Mouse (Mus musculus): ENCODE results near the gene Lat. TPM values are rescaled to one million over a fixed set of nuclear protein-coding genes. Genes with fewer than 3 reads are reported as not detected.
"Not testable (repeated sequence)": the region's sequence is repeated elsewhere in the genome, so short reads cannot be mapped to it uniquely, and the experiment has no call there.

Lat gene
- polyA plus RNA-seq, 1 experiment from 2014 or later, result 3.0 TPM

DNA sequence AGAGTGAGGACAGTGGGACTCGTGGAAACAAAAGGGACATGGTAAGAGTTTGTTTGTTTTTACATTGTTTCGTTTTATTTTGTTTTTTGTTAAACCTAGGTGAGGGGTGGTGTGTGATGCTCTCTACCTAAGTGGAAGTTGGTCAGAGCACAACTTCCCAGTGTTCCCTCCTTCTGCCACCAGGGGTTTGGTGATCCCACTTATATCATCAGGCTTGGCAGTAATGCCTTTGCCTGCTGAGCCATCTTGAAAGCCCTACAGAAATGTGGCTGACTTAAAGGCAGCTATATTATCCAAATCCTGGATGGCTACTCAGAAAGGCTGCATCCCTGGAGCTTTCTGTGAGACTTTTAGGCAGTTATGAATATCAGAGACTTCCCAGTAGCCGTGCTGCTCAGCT is 36.7 kb downstream of the Lat start:
- Histone ChIP-seq H3K27ac (replicated peaks) (no peak overlapping the region), H3K9ac (no peak overlapping the region), H3K4me2 (no peak overlapping the region), H3K4me1 (no peaks in the 10 kb centered on the region), H3K9me3 (no peaks in the 10 kb centered on the region), H3K36me3 (no peaks in the 10 kb centered on the region), H3K4me3 (no peak overlapping the region), H3K27me3 (replicated peaks) (no peaks in the 10 kb centered on the region)
- ATAC-seq (ENCODE audit: extremely low read depth, insufficient number of reproducible peaks, low FRiP score, low TSS enrichment), result no peak
- WGBS, result 67% methylated on average over 3 of the region's 3 CpGs

- H3K4me3 ChIP-seq, result no peak overlapping the region
- H3K4me1 ChIP-seq, result no peaks in the 10 kb centered on the region
- H3K9me3 ChIP-seq, result no peaks in the 10 kb centered on the region
- H3K27me3 ChIP-seq (replicated peaks), result peaks cover 13% of the 10 kb centered on the region
- H3K4me2 ChIP-seq, result no peak overlapping the region
- H3K36me3 ChIP-seq, result no peaks in the 10 kb centered on the region
- ATAC-seq (ENCODE audit: extremely low read depth, insufficient number of reproducible peaks, low FRiP score, low TSS enrichment), result no peak
- 48% methylated on average over 2 of the region's 2 CpGs for WGBS
- no peak overlapping the region for H3K27ac ChIP-seq (replicated peaks)
- no peak overlapping the region for H3K9ac ChIP-seq
These were observed 38.7 kb downstream of the Lat start for GRCm38 (mm10) chr7:126330693-126331092.

DNA sequence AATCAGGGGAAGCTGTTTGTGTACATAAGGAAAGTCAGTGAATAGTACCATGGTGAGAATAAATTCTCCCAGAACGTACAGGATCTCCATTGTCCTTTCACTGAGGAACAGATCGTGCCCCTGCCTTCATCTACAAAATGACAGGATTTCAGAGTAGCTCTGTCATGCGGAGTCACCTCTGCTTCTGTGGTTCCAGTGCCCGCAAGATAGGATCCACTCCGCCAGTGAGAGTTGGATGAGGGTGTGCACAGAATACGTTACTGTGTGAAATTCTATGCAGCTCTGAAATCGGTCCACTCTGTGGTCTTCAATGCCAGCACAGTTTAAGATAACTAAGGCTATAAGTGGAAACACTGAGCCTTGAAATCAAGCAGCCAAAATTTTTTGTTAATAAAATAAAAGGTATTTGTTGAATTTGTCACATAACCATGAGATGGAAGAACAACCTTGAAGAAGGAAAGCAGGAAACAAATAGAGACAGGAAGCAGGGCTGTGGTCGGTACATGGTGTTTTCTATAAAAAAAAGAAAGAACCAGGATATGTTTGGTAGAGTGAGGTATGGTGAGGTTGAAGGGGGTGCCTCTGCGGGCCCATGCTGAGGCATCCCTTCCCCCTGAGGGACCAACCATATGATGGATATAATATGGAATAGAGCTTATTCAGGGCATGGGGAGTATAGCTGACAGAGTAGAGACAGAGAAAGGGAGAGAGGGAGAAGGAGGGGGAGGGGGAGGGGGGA is 39.3 kb downstream of the Lat start:
- Histone ChIP-seq H3K4me2 (no peak overlapping the region), H3K9me3 (no peaks in the 10 kb centered on the region), H3K36me3 (no peaks in the 10 kb centered on the region), H3K9ac (no peak overlapping the region), H3K4me3 (no peak overlapping the region), H3K4me1 (no peaks in the 10 kb centered on the region; the same call in 1 of the 2 replicates), H3K27me3 (replicated peaks) (peaks cover 19% of the 10 kb centered on the region), H3K27ac (replicated peaks) (no peak overlapping the region)
- ATAC-seq (ENCODE audit: extremely low read depth, insufficient number of reproducible peaks, low FRiP score, low TSS enrichment), result no peak
- WGBS, result 71% methylated on average over 9 of the region's 9 CpGs

DNA sequence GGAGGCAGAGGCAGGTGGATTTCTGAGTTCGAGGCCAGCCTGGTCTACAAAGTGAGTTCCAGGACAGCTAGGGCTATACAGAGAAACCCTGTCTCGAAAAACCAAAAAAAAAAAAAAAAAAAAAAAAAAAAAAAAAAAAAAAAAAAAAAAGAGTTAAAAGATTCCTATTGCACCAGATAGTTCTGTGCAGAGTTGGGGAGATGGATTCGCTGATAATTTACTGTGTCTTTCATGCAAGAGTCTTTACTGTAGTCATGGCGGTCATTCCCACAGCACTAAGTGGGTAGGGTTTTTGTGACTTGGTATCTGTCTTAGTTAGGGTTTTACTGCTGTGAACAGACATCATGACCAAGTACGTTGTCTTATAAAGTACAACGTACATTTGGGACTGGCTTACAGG is 40.5 kb downstream of the Lat start:
- H3K9ac ChIP-seq; H3K27ac ChIP-seq (replicated peaks); H3K9me3 ChIP-seq; H3K4me3 ChIP-seq; H3K4me1 ChIP-seq; ATAC-seq (ENCODE audit: extremely low read depth, insufficient number of reproducible peaks, low FRiP score, low TSS enrichment); H3K36me3 ChIP-seq; H3K4me2 ChIP-seq: not testable (repeated sequence)
- 79% methylated on average over 5 of the region's 6 CpGs for whole genome bisulfite sequencing
- H3K27me3 ChIP-seq (replicated peaks), result peaks cover 27% of the 10 kb centered on the region

DNA sequence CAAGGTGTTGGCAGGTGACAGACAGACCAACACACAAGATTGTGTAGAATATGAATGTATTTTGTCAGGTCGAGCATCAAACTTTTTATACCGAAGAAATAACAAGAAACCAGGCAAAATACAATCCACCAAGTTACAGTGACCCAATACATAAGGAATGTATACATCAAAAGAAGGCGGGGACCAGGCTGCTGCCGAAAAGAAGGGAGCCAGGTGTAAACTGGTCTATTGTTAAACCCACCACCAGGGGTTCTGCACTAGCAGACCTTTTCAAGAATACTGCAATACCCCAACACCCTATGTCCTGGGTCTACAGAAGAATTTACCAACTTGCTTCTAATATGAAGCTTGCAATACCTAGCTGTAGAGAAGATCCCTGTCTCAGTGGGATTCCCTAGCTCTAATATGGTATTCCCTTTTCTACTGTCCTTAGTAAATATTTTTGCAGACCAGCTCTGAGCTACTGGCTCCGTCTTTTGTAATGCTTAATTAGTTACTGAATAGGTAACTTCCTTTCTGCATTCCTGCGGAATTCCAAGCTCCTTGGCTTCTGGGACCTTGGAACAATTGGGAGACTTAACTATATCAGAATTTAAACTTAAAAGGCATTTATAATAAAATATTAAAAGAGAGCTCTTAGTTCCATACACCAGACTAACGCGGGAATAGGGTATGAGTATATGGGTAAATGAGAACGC is 43.6 kb downstream of the Lat start:
- not testable (repeated sequence) for H3K4me1 ChIP-seq; H3K4me2 ChIP-seq; H3K27ac ChIP-seq (replicated peaks); H3K9me3 ChIP-seq; H3K9ac ChIP-seq; H3K36me3 ChIP-seq; H3K4me3 ChIP-seq; ATAC-seq (ENCODE audit: extremely low read depth, insufficient number of reproducible peaks, low FRiP score, low TSS enrichment)
- WGBS, result 27% methylated on average over 9 of the region's 9 CpGs
- H3K27me3 ChIP-seq (replicated peaks), result peaks cover 27% of the 10 kb centered on the region

GRCm38 (mm10) chr7:126324791-126325190 is 44.6 kb downstream of the Lat start:
- no peaks in the 10 kb centered on the region for H3K9me3 ChIP-seq
- WGBS, result 17% methylated on average over 3 of the region's 3 CpGs
- H3K36me3 ChIP-seq, result no peaks in the 10 kb centered on the region
- peak overlapping the region; percentile 62 for H3K27ac ChIP-seq (replicated peaks)
- no peaks in the 10 kb centered on the region; the same call in 1 of the 2 replicates for H3K4me1 ChIP-seq
- ATAC-seq (ENCODE audit: extremely low read depth, insufficient number of reproducible peaks, low FRiP score, low TSS enrichment), result no peak
- H3K4me2 ChIP-seq, result peak overlapping the region; percentile 49
- peak overlapping the region; percentile 29 for H3K4me3 ChIP-seq
- H3K27me3 ChIP-seq (replicated peaks), result peaks cover 27% of the 10 kb centered on the region
- H3K9ac ChIP-seq, result peak overlapping the region; percentile 45

DNA sequence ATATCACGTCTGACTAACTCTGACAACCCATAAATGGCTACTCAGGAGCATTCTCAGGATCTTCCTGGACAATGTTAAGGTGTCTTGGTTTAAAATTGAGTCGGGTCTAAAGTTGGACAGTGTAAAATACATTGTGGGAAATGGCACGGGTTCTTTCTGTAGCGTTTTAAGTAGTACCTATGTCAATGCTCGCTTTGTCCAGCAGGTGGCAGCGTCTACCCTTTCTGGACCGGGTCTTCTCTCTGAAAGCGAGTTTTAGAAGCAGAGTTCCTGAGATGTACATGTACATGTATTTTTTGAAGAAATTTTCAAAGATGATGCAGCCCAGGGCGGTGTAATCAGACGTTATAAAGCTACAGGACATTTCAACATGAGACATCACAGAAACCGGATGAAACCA is 45.6 kb downstream of the Lat start:
- Histone ChIP-seq H3K9me3 (no peaks in the 10 kb centered on the region), H3K4me2 (peak overlapping the region; percentile 49), H3K27me3 (replicated peaks) (peaks cover 27% of the 10 kb centered on the region), H3K9ac (peak overlapping the region; percentile 45; the same call in 1 of the 2 replicates), H3K36me3 (no peaks in the 10 kb centered on the region), H3K27ac (replicated peaks) (peak overlapping the region; percentile 62), H3K4me3 (peak overlapping the region; percentile 29), H3K4me1 (no peaks in the 10 kb centered on the region; the same call in 1 of the 2 replicates)
- 6% methylated on average over 11 of the region's 11 CpGs for WGBS
- no peak for ATAC-seq (ENCODE audit: extremely low read depth, insufficient number of reproducible peaks, low FRiP score, low TSS enrichment)

GRCm38 (mm10) chr7:126314273-126314672 is 55.1 kb downstream of the Lat start:
- no peak overlapping the region for H3K27ac ChIP-seq (replicated peaks)
- H3K4me1 ChIP-seq, result no peaks in the 10 kb centered on the region
- no peaks in the 10 kb centered on the region for H3K36me3 ChIP-seq
- H3K4me2 ChIP-seq, result no peak overlapping the region
- H3K27me3 ChIP-seq (replicated peaks), result 0 out of 2 replicates have a peak, but pooled peaks cover 3% of the 10 kb centered on the region
- ATAC-seq (ENCODE audit: extremely low read depth, insufficient number of reproducible peaks, low FRiP score, low TSS enrichment), result no peak
- WGBS, result 63% methylated on average over 8 of the region's 8 CpGs
- no peak overlapping the region for H3K4me3 ChIP-seq
- no peak overlapping the region for H3K9ac ChIP-seq
- H3K9me3 ChIP-seq, result no peaks in the 10 kb centered on the region

Small RNA genes within 50 kb of the gene (microRNA-seq; reads per million reads assigned to microRNA genes)
- not detected for gene Mir7058

Other genes starting within 250 kb of the Lat start
- gene Xpo6, start 169.1 kb downstream of the Lat start, polyA plus RNA-seq (2015; fragmentation: Nextera tagmentation; extraction: Ambion mirVana), result 27.7 and 29.5 TPM in 2 replicates
- 12.7 and 13.7 TPM in 2 replicates for gene Sbk1, start 97.0 kb downstream of the Lat start, polyA plus RNA-seq (2015; fragmentation: Nextera tagmentation; extraction: Ambion mirVana)
- gene Spns1, start 7.9 kb upstream of the Lat start, polyA plus RNA-seq (2015; fragmentation: Nextera tagmentation; extraction: Ambion mirVana), result 43.7 and 44.9 TPM in 2 replicates
- gene Nfatc2ip, start 27.2 kb upstream of the Lat start, polyA plus RNA-seq (2015; fragmentation: Nextera tagmentation; extraction: Ambion mirVana), result 1.0 and 1.7 TPM in 2 replicates
- gene Cd19, start 45.3 kb upstream of the Lat start, polyA plus RNA-seq (2015; fragmentation: Nextera tagmentation; extraction: Ambion mirVana), result not detected in 2 replicates
- 19.1 and 19.4 TPM in 2 replicates for gene Rabep2, start 59.2 kb upstream of the Lat start, polyA plus RNA-seq (2015; fragmentation: Nextera tagmentation; extraction: Ambion mirVana)
- gene Atp2a1, start 93.5 kb upstream of the Lat start, polyA plus RNA-seq (2015; fragmentation: Nextera tagmentation; extraction: Ambion mirVana), result 1.3 and 2.2 TPM in 2 replicates
- gene Sh2b1, start 105.9 kb upstream of the Lat start, polyA plus RNA-seq (2015; fragmentation: Nextera tagmentation; extraction: Ambion mirVana), result 40.7 and 41.2 TPM in 2 replicates
- gene Tufm, start 117.8 kb upstream of the Lat start, polyA plus RNA-seq (2015; fragmentation: Nextera tagmentation; extraction: Ambion mirVana), result 160 and 181 TPM in 2 replicates
- 32.8 and 36.1 TPM in 2 replicates for gene Atxn2l, start 133.9 kb upstream of the Lat start, polyA plus RNA-seq (2015; fragmentation: Nextera tagmentation; extraction: Ambion mirVana)
- gene Eif3c, start 196.8 kb upstream of the Lat start, polyA plus RNA-seq (2015; fragmentation: Nextera tagmentation; extraction: Ambion mirVana), result 129 and 135 TPM in 2 replicates
- 0.15 and 0.33 TPM in 2 replicates for gene Apobr, start 215.4 kb upstream of the Lat start, polyA plus RNA-seq (2015; fragmentation: Nextera tagmentation; extraction: Ambion mirVana)
- gene Cln3, start 216.2 kb upstream of the Lat start, polyA plus RNA-seq (2015; fragmentation: Nextera tagmentation; extraction: Ambion mirVana), result 19.4 and 22.1 TPM in 2 replicates
- gene Il27, start 225.4 kb upstream of the Lat start, polyA plus RNA-seq (2015; fragmentation: Nextera tagmentation; extraction: Ambion mirVana), result not detected in 2 replicates